8 mouse cellular contexts compared by ENCODE assay signal in the genomic region with DNA sequence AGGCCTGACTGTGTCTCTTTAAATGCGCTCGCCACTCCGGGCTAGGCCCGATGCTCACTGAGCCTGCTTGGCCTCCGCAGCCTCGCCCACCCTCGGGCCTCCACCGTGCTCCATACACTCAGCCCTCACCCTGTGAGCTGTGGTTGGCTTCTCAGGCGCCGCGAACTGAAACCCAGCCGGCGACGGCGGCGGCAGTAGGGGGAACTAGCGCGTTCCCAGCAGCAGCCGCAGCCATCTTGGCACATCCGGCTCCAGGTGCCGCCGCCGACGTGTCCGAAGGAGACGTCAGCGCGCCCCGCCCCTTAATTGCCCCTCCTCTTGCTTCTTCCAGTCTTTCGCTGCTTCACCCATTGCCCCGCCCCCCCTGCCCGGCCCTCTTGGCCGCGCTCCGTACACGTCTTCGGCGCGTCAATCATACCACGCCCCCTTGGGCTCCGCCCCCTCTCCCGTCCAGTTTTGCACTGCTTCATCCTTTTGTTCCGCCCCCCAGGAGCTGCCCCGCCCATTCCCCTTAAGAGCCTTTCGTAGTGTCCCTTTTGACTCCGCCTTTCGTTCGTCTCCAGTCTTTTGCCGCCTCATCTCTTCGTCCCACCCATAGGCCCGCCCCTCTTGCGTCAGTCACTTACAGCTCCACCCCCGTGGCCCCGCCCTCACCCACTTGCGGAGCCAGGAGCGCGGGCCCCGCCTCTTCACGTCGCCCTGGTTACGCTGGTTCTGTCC. TPM values are rescaled to one million over a fixed set of nuclear protein-coding genes. Genes with fewer than 3 reads are reported as not detected.
DNase-seq lines count a peak whose midpoint lies in the region; ATAC-seq lines count a peak whose summit lies in the region.

A gene (minus strand): TSS at position 271 of the 720 bp plus-strand sequence.

- H3K4me3 ChIP-seq in brown adipose tissue, adult 24 weeks (ENCODE audit: insufficient read depth, low read depth, low read length): peak within 1 kb of the TSS; percentile 82
- peak within 1 kb of the TSS; percentile 95 for H3K4me3 ChIP-seq in heart, embryonic 13.5 days
- peak within 1 kb of the TSS; percentile 96 for H3K4me3 ChIP-seq in liver, embryonic 12.5 days
- H3K4me3 ChIP-seq in stomach, embryonic 15.5 days (replicated peaks): peak within 1 kb of the TSS; percentile 86

- peak within 1 kb of the TSS; percentile 94 for H3K9ac ChIP-seq in heart, embryonic 13.5 days
- peak within 1 kb of the TSS; percentile 92 for H3K9ac ChIP-seq in liver, embryonic 12.5 days
- H3K9ac ChIP-seq in stomach, embryonic 15.5 days: peak within 1 kb of the TSS; percentile 92

- H3K4me1 ChIP-seq in brown adipose tissue, adult 24 weeks (ENCODE audit: control insufficient read depth, insufficient read depth, insufficient read length, low read length): peaks cover 7% of the 10 kb centered on the region
- H3K4me1 ChIP-seq in heart, embryonic 13.5 days: peaks cover 51% of the 10 kb centered on the region
- H3K4me1 ChIP-seq in liver, embryonic 12.5 days: peaks cover 38% of the 10 kb centered on the region
- H3K4me1 ChIP-seq in stomach, embryonic 15.5 days: peaks cover 21% of the 10 kb centered on the region

- peak; percentile 100 for DNase-seq in CD4-positive, CD25-positive, alpha-beta regulatory T cell, adult 2 months (ENCODE audit: low read depth, low spot score)
- peak; percentile 99 for DNase-seq in fat pad, adult 2 months (ENCODE audit: extremely low read depth, low read depth, low spot score)
- DNase-seq in kidney, postnatal 10 days: peak; percentile 100
- DNase-seq in natural killer cell, adult 2 months (ENCODE audit: low spot score in 2 of 2): peak; percentile 100

- peaks cover 18% of the 10 kb centered on the region for H3K36me3 ChIP-seq in heart, embryonic 13.5 days
- peaks cover 19% of the 10 kb centered on the region for H3K36me3 ChIP-seq in liver, embryonic 12.5 days
- peaks cover 14% of the 10 kb centered on the region for H3K36me3 ChIP-seq in stomach, embryonic 15.5 days

- peak within 1 kb of the TSS; percentile 80 for H3K27ac ChIP-seq in brown adipose tissue, adult 24 weeks (replicated peaks; ENCODE audit: low read depth, low read length)
- H3K27ac ChIP-seq in heart, embryonic 13.5 days (replicated peaks): peak within 1 kb of the TSS; percentile 93
- peak within 1 kb of the TSS; percentile 92 for H3K27ac ChIP-seq in liver, embryonic 12.5 days
- peak within 1 kb of the TSS; percentile 94 for H3K27ac ChIP-seq in stomach, embryonic 15.5 days

- under 1% methylated on average over 61 of the region's 61 CpGs for WGBS in heart, embryonic 13.5 days
- under 1% methylated on average over 61 of the region's 61 CpGs for WGBS in liver, embryonic 12.5 days (ENCODE audit: insufficient replicate concordance)
- under 1% methylated on average over 59 of the region's 61 CpGs for WGBS in stomach, embryonic 15.5 days

- no peaks in the 10 kb centered on the region for H3K27me3 ChIP-seq in heart, embryonic 13.5 days (replicated peaks)
- H3K27me3 ChIP-seq in liver, embryonic 12.5 days (replicated peaks): no peaks in the 10 kb centered on the region
- H3K27me3 ChIP-seq in stomach, embryonic 15.5 days (replicated peaks): no peaks in the 10 kb centered on the region

- no peaks in the 10 kb centered on the region for H3K9me3 ChIP-seq in heart, embryonic 13.5 days
- H3K9me3 ChIP-seq in liver, embryonic 12.5 days (replicated peaks): no peaks in the 10 kb centered on the region
- H3K9me3 ChIP-seq in stomach, embryonic 15.5 days: no peaks in the 10 kb centered on the region

- peak; percentile 91 for ATAC-seq in heart, embryonic 13.5 days (ENCODE audit: extremely low read depth, insufficient number of reproducible peaks, low FRiP score, low TSS enrichment)
- peak; percentile 91 for ATAC-seq in liver, embryonic 12.5 days
- peak; percentile 91 for ATAC-seq in stomach, embryonic 15.5 days (ENCODE audit: insufficient read depth, low FRiP score, low read depth)

- peak within 1 kb of the TSS; percentile 91 for H3K4me2 ChIP-seq in heart, embryonic 13.5 days
- H3K4me2 ChIP-seq in liver, embryonic 12.5 days: peak within 1 kb of the TSS; percentile 91
- peak within 1 kb of the TSS; percentile 67 for H3K4me2 ChIP-seq in stomach, embryonic 15.5 days

RNA-seq across cellular contexts. Expression of the gene that starts here (rescaled TPM):
- polyA plus RNA-seq in brown adipose tissue, adult 24 weeks (2012; ENCODE audit: insufficient read depth, insufficient read length, missing spikeins): 21.0 and 21.6 TPM in 2 replicates
- 12.8 and 13.8 TPM in 2 replicates for polyA plus RNA-seq in heart, embryonic 13.5 days (2015; fragmentation: Nextera tagmentation; extraction: Ambion mirVana)
- 13.0 and 14.4 TPM in 2 replicates for polyA plus RNA-seq in liver, embryonic 12.5 days (2016; fragmentation: Nextera tagmentation; extraction: Ambion mirVana)
- polyA plus RNA-seq in stomach, embryonic 15.5 days (2015; fragmentation: Nextera tagmentation; extraction: Ambion mirVana): 22.3 and 24.0 TPM in 2 replicates

Comparison
In these comparisons a context has a peak if more than half of its experiments do, and no peak if none do; other contexts are left out.
1. Peak in every context shown above with its lines: DNase-seq, ATAC-seq, H3K4me3 ChIP-seq and H3K27ac ChIP-seq.